Mouse (Mus musculus): Measurements from ENCODE around the gene Thbd.

Thbd gene

DNA sequence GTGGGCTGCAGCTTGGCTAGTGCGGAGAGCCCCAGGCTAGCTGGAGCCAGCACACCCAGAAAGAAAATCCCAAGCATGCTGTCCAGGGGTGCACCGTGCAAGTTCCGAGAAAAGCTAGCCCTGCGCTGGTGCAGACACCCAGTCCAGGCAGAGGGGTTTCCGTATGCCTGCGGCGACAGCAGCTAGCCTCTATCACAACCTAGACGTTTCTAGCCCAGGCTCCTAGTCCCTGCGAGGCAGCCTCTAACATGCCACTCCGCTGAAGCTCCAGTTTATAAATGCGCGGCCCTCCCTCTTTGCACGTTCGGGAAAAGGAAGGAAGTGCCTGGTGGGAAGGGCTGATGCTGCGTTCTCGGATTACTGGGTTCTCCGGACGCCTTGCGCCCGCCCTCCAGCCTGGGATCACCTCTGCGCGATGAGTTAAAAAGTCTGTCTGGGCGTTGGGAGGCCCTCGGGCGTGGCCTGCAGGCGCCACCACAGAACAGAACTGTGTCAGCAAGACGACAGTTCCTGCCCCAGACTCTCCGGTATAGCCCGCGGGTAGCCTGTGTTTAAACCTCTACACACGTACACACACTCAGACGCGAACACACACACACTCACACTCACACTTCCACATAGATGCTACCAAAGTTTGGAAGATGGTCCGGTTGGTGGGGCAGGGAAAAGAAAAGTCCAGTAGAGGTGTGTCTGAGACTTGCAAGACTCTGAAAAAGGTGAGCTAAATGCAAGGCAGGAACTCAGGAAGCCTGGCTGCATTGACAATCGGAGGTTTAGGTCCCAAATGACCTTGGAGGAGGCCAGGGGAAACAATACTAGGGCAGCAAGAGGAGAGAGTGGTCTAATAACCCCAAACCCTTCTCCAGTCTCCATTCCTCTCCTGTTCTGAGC, at the start of gene Thbd:
Gene Thbd, minus strand, starts transcription at position 319 of the 891 bp plus-strand sequence.
- peak; percentile 80 for DNase-seq (ENCODE audit: low read depth, low spot score)

DNA sequence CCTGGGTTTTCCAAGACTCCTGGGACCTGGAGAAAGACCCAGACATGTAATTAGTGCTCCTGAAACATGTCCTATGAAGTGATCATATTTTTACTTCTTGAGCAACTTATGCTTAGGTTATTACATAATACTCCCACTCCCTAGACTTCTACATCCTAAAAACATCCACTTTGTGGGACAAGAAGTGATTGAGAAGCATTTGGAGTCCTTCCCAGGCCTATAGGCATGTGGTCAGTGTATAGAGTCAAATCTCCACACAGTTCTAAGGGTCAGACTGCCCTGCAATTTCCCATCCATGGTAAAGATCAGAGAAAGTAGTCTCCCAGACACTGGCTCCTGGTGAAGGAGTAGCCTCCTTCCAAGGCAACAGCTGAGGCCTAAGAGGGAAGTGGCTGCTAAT, 47.4 kb upstream of the Thbd start:
- DNase-seq (ENCODE audit: low read depth, low spot score) = no peak

DNA sequence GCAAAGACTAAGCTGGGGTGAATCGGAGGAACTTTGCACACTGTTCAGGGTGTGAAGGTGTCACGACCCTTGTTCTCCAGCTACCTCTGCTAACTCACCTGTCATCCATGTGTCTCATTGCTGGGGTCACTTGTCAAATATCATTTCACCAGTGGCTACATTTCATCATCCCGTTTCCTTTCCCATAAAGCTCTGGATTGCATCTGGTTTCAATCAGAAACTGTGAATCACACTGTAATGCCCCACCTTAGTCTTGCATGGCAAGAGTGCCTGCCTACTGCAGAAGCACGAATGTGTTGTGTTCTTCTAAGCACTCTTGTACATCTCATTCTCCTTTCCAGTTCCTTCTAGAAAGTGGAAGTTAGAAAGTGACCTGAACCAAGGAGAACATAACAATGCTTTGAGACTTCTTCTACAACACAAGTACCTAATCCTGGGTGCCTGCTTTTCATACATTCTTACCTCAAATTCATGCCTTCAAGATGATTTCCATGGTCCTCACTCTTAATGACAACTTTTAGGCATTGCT, 46.1 kb upstream of the Thbd start:
- DNase-seq (ENCODE audit: low read depth, low spot score) = no peak

DNA sequence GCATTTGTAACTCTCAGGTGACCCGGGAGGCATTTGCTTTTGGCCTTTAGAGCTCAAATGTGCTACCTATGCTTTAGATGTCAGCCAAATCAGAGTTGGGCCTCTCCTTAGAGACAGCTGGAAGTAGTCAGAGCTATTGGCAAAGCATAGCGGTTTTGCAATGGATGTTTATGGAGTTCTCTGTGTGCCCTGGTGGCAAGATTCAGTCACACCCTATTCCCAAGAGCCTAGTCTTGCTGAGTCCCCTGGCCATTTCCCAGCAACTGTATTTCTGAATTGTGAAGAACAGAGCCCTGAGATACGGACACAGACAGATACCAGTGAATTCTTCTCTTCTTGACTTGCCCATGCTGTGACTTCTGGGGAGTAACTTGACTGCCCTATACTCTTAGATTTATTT, 45.1 kb upstream of the Thbd start:
- no peak for DNase-seq (ENCODE audit: low read depth, low spot score)

DNA sequence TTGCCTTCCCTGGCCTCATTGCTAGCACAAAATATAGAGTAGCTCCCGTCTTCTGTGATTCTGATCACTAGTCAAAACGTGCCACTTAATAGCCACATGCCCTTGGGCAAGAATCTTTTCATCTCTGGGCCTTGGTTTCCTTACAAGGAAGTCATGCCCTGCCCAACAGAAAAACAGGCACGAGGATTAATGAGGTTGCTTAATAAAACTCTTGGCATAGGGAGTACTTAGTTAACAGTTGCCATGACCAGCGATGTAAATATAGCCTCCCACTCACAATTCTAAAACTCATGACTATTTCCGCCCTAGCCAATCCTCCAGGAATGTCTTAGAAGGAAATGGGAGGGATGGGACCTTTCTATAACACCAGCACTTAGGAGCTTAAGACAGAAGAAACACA, 43.5 kb upstream of the Thbd start:
- DNase-seq (ENCODE audit: low read depth, low spot score) = no peak

DNA sequence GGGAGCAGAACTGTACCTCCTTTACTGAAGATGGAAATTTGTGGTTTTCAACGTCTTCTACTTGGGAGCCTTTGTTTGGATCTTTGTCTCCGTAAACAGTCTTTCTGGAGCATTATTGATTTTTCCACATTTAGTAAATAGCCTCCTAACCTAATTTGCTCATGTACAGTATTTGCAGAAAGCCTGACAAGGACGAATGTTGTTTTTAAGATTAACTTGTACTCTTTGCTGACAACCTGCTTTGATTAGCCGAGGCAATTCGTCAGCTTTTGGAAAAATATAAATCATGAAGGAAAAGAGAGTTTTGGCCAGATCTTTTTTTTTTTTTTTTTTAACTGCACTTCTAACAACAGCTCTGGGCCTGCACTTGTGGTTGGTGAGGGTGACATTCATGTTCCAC, 42.6 kb upstream of the Thbd start:
- no peak for DNase-seq (ENCODE audit: low read depth, low spot score)

DNA sequence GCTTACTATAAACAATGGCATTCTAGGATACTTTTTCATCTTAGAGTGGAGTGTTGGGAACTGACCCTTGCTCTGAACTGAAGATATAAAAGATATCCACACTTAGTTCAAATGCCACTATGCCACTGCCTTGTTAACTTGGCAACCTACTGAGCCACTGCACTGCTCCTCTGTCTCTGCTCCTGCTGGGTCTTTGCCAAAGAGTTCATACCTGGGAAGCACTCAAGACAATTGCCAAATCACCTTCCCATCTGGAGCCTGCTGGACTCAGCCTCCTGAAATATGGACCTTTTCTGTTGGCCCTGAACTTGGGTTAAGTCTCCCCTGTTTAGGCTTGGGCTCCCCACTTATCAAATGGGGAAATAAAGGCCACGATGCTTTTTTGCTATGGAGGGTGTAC, 41.7 kb upstream of the Thbd start:
- DNase-seq (ENCODE audit: low read depth, low spot score) = no peak

DNA sequence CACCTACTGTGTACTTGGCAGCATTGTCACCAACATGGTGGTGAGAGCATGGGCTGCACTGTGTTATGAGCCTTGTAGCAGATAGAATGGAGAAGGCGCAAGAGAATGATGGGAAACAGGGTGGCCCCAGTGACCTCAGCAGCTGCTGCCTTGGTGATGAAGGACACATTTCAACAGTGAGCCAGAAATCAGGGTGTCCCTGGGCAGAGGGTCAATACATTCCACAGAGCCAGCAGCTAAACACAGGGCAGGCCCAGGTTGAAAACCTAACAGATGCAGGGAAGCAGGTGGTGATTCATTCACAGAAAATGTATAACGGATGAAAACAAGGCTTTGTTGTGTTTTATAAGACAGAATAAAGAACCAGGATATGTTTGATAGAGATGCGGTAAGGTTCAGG, 38.5 kb upstream of the Thbd start:
- DNase-seq (ENCODE audit: low read depth, low spot score) = no peak

DNA sequence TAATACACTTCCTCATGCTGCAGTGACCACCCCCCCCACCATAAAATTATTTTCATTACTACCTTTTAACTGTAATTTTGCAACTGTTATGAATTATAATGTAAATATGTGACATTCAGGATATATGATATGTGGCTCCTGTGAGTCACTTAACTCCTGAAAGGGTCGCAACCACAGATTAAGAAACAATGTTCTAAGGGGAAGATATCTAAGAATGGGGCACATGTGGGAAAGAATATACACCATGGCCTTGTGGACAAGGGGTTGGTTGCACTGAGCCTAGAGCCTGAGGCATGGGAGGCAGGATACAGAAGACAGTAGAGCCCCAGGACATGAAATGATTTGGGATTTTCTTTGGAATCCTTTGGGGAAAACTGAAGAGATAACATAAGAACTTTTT, 37.6 kb upstream of the Thbd start:
- no peak for DNase-seq (ENCODE audit: low read depth, low spot score)

DNA sequence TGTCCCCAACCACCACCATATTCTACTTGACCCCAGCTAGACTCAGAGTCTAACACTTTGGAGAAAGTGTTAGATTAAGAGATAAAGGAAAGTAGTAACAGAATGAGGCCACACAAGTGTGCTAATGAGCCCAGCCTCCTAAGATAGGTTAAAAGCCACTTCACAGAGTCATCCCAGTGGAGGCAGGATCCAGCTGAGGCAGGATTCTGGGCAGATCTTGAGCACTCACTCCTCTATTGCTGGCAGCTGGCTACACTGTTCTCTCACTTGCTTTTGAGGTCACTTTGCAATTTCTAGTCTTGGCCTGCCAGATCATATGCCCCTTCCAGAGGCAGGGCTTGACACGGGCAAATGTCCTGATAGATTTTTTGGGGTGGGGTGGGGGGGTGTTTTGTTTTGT, 36.5 kb upstream of the Thbd start:
- DNase-seq (ENCODE audit: low read depth, low spot score) = peak; percentile 2

DNA sequence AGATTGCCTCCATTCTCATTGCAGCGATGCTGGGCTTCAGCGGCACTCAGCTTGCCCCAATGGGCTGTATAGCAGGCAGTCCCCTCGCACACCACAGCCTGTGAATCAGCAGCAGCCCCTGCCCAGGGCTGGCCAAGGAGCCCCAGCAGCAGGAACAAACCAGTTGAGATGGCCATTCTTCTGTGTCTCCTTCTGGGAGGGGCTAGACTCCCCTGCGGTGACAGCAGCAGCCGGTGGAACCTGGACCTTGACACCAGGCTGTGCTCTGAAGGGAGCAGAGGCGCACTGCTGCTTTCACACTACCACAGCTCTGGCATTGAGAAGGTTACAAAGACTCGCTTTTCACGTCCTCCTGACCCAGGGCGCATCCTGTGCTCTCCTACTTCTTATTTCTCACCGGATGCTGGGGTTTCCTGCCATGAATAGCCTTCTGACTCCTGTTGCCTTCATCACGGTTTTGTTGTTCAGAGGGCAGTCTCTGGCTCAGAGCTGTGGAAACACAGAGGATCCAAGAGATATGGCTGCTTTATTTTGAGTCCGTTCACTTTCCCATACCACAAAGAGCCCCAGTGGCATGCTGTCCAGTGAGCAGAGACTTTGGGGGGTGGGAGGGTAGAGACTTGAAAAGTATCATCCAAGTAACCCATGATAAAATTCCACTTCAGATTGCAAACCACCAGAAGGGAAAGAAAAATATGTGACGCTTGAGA, 35.4 kb upstream of the Thbd start, which contains the start of gene Cd93:
Gene Cd93, minus strand, starts transcription at position 315 of the 710 bp plus-strand sequence.
- peak; percentile 15 for DNase-seq (ENCODE audit: low read depth, low spot score)

DNA sequence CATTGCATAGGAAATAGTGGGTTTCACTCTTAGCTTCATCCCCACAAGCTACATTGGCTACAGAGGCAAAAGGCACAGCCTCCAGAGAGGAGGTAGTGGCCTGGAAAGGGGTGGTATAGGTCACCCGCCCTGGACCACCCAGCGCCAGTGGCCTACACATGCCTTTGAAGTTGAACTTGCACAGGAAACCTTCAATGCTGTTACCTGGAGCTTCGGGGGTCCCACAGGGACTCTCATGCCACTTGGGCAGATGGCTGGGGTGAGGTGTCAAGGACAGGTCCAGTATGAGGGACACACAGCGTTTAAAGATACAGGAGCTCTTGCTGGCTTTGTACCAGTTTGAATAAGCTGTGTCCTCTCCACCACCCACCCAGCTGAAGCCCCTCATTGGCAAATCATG, 34.7 kb upstream of the Thbd start:
- DNase-seq (ENCODE audit: low read depth, low spot score) = no peak

DNA sequence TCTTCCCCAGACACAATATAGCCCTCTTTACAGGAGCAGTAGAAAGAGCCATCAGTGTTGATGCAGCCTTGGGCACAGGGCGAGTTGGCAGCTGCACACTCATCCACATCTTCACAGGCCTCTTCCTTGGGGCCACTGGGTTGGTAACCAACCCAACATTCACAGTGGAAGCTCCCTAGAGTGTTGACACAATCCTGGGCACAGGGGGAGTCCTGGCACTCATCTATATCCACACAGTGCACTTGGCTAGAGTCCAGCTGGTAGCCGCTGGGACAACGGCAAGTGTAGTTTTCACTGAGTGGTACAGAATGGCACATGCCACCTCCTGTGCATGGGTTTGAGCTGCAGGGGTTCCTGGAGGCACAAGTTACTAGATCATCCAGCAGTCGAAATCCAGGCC, 34.2 kb upstream of the Thbd start:
- no peak for DNase-seq (ENCODE audit: low read depth, low spot score)

DNA sequence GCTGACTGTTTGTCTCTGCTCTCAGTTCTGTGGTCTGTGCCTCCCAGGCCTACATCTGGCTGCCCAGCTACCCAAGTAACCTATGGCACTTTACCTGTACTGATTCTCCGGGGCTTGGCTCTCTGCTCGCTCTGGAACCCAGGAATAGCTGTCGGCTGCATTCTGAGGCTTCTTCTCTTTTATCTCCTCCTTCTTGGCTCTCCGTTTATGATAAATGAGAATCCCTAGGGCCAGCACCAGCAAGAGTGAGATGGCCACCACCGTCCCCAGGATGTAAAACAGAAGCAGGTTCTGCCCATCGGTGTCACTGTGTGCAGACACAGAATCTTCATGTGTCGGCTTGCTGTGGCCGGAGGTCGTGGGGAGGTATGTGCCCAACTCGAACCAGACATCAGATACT, 33.4 kb upstream of the Thbd start:
- no peak for DNase-seq (ENCODE audit: low read depth, low spot score)

DNA sequence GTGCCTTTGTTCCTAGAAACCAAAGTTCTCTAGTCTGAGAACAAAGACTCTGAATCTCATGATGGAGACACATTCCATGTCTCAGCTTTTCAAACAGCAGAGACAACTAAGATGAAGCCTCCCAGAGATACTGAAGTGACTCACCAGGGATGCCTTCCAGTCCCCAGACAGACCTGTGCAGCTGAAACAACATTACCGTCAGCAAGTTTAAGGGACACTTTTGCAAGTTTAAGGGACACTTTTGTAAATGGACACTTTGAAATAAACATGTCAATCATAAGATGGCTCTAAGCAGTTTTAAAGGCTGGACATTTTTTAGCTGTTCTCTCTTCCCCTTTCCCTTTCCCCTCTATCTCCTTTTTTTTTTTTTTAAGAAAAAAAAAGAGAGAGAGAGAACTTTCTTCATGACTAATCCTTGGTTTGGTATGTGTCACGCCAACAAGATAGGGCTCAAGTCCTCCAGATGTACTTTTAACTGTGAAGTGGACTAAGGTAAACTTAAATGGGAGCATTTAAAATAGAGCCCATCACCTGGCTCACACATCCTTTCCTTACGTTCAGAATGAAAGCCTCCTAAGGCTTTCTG, 31.8 kb upstream of the Thbd start:
- no peak for DNase-seq (ENCODE audit: low read depth, low spot score)

DNA sequence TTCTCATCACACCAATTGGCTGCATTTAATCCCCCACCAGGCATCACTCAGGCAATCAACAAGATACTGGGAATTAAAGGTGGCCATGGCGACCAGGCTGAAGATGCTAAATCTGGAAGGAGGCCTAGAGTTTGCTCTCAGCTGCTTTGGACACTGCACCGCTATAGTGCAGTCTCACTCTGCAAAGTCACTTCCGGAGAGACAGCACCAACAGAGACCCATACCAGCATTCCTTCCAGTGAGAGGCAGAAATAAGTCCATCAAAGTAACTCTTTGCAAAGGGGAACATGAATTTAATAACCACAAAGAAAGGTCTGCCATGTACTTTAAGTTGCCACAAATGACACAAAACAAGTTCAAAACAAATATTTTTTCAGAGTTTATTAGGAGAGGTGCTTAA, 28.3 kb upstream of the Thbd start:
- no peak for DNase-seq (ENCODE audit: low read depth, low spot score)

DNA sequence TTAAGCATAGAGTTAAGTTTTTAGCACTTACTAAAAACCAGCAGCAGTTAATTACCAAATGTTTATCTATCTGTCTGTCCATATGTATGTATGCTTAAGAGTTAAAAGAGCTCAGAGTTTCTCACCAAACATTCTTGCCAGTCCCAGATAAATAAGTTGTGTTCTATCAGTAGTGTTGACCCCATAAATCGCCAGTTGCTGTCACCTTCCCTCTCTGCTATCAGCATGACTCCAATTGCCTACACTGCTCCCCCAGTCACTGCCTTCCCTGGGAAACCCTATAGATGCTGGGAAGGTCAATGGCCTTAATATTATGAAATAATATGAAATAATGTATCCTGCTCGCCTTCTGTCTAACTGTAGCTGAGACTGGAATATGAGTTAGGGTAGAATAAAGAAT, 24.4 kb upstream of the Thbd start:
- DNase-seq (ENCODE audit: low read depth, low spot score) = no peak

DNA sequence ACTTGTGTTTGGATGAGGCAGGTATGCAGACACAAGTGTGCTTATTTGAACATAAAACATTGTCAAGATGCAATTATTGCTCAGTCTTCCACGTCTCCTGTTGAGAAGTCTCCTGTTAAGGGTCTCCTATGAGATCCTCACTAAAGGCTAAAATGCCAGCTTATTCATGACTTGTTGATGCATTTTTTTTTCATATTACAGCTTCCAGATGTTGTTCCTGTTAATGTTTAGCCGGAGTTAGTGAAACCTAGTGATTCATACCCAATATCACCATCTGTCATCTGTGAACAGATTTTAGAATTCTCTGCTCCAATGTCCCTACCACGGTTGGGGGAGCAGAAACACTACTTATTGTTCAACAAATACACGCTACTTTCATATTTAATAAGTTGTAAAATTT, 23.0 kb upstream of the Thbd start:
- DNase-seq (ENCODE audit: low read depth, low spot score) = no peak

DNA sequence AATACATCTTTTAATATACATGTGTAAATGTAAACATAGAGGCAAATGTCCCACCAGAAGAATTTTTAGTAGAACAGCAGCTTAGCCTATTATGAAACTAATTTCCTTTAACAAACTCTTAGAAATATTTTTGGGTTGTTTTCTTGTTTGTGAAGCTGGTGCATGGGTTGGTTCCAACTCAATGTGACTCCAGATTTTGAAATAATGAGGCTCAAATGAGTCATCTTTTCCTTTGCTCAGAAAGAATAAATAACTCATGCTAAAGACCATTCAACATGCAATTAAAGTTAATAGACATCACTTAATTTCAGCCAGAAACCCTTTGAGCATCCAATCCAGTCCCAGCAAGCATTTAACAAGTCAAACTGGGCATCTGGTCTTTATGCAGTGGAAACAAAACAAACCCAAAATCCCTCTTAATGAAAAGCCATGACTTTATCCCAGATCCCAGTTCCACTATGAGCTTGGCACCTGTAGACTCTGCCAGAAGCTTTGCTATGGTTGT, 21.1 kb upstream of the Thbd start:
- no peak for DNase-seq (ENCODE audit: low read depth, low spot score)

DNA sequence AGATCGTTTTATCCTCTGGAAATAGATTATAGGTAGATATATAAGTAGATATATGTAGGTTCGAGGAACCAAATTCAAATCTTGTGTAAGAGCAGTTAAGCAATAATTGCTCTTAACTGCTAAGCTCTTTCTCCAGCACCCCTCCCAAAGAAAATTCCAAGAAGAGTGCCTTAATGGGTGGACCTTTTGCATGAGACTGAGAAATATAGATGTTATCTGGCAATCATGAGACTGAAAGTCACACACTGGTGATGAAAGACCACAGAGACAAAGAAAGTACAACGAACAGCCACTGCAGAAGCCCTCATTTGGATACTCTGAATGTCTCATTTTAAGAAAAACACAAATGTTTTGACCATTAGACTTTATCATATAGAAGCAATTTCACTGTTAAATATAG, 20.5 kb upstream of the Thbd start:
- no peak for DNase-seq (ENCODE audit: low read depth, low spot score)

DNA sequence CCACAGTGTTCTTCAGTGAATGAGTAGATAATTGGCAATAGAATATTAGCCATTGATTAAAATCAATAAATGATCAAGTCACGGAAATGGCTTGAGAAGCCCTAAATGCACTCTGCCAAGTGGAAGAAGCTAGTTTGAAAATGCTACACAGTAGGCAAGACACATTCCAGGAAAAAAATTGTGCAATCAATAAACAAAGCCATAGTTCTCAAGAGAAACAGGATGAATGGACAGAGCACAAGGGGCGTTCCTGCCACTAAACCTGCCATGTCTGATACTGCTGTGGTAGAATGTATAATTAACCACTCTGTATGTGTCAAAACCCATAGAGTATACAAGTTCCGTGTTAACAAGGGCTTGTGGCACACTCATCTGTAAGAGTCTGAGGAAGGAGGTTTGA, 19.6 kb upstream of the Thbd start:
- no peak for DNase-seq (ENCODE audit: low read depth, low spot score)

DNA sequence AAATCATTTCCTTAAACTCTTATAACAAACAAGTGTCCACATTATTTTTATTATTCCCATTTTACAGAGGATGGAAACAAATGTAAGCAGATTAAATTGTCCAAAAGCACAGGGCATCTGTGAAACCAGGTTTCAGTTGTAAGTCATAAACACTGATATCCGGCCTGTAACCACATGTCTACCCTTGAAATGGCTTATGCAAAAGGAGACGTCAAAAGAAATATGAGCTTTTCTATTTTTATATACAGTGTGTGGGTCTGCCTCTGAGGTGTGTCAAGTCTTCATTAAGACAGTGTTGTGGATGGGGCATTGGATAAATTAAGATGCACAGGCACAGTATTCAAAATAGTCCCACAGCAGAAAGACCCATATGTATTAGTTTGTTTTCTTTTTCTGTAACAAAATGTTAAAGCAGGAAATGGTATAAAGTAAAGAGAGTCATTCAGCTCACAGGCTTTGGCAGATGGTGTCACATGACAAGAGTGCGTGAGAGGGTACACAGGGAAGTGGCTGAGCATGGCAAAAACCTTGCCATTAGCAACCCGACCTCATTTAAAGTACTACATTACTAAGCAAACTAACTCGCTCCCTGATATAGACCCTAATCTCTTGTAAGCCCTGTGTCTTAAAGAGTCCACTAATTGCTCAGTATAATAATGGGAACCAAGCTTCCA, 17.9 kb upstream of the Thbd start:
- DNase-seq (ENCODE audit: low read depth, low spot score) = no peak
